20 mouse cellular contexts compared by ENCODE assay signal in the genomic region with DNA sequence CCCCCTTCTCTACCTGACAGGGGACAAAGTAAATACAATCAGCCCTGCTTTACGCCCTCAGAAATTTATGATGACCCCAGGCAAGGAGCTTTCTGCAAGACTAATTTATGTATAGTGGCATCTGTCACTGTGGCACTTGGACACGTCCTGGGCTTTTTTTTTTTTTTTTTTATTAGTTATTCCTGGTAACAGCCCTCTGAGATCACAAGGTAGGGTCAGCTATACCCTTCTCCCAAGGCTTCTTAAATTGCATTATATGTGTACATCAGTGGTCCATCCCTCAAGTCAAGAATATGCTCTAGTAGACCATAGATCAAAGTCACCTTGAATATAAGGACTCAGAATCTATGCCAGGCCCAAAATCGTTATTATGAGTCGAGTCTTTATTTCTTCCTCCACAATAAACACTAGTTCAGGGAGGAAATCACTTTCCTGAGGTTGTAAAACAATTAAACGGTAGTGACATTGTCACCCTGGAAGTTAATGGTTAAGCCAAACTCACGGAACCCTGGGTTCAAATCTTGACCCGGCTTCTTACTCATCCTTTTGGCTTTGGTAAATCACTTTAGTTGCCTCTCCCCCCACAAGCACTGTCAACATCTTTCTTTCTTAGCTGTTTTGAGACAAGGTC.
"Had no signal": no experiment of that assay in that cellular context is flagged by ENCODE, and none has a peak within 500 bp of the region (broad histone marks: within the 10 kb centered on the region; RNA-seq: fewer than 3 reads in every experiment).

No protein-coding gene starts in this region.

- H3K27ac ChIP-seq: liver, embryonic 15.5 days; lung, embryonic 15.5 days; midbrain, embryonic 10.5 days; neural tube, embryonic 13.5 days; neural tube, embryonic 15.5 days had no signal

- H3K4me3 ChIP-seq: liver, embryonic 15.5 days; lung, embryonic 15.5 days; midbrain, embryonic 10.5 days; myocyte; neural tube, embryonic 13.5 days; neural tube, embryonic 15.5 days had no signal

- H3K4me2 ChIP-seq: liver, embryonic 15.5 days; lung, embryonic 15.5 days; neural tube, embryonic 13.5 days; neural tube, embryonic 15.5 days had no signal

- H3K27me3 ChIP-seq: liver, embryonic 15.5 days; lung, embryonic 15.5 days; neural tube, embryonic 15.5 days had no signal

- H3K4me1 ChIP-seq: liver, embryonic 15.5 days; lung, embryonic 15.5 days; midbrain, embryonic 10.5 days; neural tube, embryonic 15.5 days had no signal

- H3K9ac ChIP-seq: liver, embryonic 15.5 days; liver, postnatal 0 days; lung, embryonic 15.5 days; neural tube, embryonic 13.5 days; neural tube, embryonic 15.5 days had no signal

- H3K9me3 ChIP-seq: liver, embryonic 15.5 days; lung, embryonic 15.5 days; midbrain, embryonic 10.5 days; neural tube, embryonic 13.5 days; neural tube, embryonic 15.5 days had no signal

- ATAC-seq: liver, postnatal 0 days; lung, postnatal 0 days had no signal

- H3K36me3 ChIP-seq: liver, embryonic 15.5 days; lung, embryonic 15.5 days; midbrain, embryonic 10.5 days; neural tube, embryonic 13.5 days; neural tube, embryonic 15.5 days had no signal

- DNase-seq: liver, postnatal 0 days; lung, adult 2 months; lung, postnatal 14 days; lung, postnatal 4 days; midbrain, embryonic 14.5 days; retina, postnatal 1 day; right cerebral cortex, adult 18-20 months; right cerebral cortex, postnatal 25 days; right cerebral cortex, postnatal 4 days; spleen, adult 18-20 months; thymus, adult 18-20 months; thymus, postnatal 14 days; thymus, postnatal 36 days had no signal
